Mouse (Mus musculus) olfactory bulb, adult 2 months (tissue): ENCODE data around the gene Olfr1056.

Experiments used
- CTCF ChIP-seq: fragments of 200-500 bp; IDR thresholded peaks from 2 replicates; pipeline ENCODE4 v1.5.1; 2012; ENCODE audit warnings: low read depth, mild to moderate bottlenecking, low read length, moderate library complexity; ENCODE audit not compliant: insufficient read depth
- POLR2A ChIP-seq: fragments of 200-500 bp; IDR thresholded peaks from 2 replicates; pipeline ENCODE4 v1.6.1; 2012; ENCODE audit warnings: mild to moderate bottlenecking, low read depth, low read length, moderate library complexity; ENCODE audit not compliant: insufficient read depth

GRCm38 (mm10) chr2:86350184-86350583, 12.1 kb downstream of the Olfr1056 start, which contains the start of gene Olfr1055:
- TF ChIP-seq POLR2A (no peak), CTCF (no peak)
